Mouse (Mus musculus): ENCODE data around the gene Crlf1.

The Crlf1 gene

DNA sequence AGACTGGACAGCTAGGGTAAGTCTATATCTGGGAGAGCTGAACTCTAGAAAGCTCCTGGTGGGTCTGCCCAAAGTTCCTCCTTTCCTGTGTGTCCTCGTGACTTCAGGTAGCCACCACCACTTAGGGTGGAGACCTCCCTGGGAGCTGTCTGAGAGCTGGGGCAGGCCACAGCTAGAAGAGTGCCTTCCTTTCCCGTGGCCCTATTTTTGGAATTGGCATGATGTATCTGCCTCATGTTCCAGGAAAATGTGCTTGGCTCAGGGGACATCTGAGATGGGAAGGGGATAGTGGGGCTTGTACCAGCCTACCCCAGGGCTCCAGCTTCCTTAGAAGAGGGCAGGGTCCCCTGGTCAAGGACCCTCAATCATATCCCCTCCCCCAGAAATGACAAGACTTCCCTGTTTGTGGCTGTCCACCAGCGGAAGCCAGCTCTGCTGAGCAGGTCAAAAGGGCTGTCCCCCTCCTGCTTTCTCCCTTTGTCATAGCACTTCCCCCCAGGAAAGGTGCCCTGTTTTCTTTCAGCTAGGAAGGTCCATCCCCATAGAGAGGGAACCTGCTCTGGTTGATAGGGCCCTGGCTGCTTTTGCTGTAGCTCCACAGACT is 58.7 kb downstream of the Crlf1 start:
- DNase-seq (ENCODE audit: low spot score): no peak

DNA sequence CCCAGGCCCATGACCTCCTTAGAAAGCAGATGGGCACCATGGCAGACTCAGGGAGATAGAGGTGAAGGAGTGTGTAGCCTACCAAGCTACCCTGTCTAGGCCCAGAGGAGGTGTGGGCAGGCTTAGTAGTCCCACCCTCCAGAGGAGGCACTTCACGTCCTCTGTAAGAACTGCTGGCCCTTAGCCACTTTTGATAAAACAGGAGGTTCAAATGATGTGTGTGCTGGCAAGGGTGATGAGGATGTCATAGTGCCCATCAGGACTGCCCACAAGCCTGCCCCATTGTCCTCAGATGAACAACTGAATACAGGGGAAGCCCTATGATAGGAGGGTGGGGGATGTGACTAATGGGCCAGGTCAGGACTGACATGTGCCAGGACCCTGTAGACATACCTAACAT is 59.9 kb downstream of the Crlf1 start:
- no peak for DNase-seq (ENCODE audit: low spot score)
